Mouse (Mus musculus): ENCODE data around the gene Grip2. TPM values are rescaled to one million over a fixed set of nuclear protein-coding genes. Genes with fewer than 3 reads are reported as not detected.
A peak's percentile ranks its signal among the peaks of the same experiment; 100 is the strongest.

The Grip2 gene
- polyA plus RNA-seq, 1 experiment from 2014 or later: 0.46 TPM

DNA sequence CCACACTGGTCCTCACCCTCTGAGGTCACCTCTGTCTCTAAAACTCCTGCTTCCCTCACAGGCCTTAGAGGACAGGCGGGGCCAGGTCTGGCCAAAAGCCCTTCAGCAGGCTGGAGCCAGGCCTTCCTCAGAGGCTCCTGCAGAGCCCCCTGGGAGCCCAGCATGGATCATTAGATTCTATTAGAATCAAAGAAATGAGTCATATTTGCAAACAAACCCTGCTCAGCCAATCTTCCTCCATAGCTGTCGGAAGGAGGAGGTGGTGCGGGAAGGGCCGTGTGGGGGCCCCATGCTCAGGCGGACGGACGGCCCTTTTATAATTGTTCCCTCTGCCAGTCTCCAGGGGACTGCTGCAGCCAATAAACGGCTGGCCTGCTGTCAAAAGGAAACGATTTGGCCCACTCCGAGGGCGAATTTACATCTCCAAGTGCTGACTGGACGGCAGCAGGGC, 97.3 kb downstream of the Grip2 start:
- H3K4me3 ChIP-seq (ENCODE audit: low read depth, low read length): no peak overlapping the region
- WGBS: 8% methylated on average over 12 of the region's 12 CpGs
- peaks cover 24% of the 10 kb centered on the region for H3K4me1 ChIP-seq (ENCODE audit: control insufficient read depth, insufficient read depth, low read length)
- peaks cover 9% of the 10 kb centered on the region for H3K36me3 ChIP-seq (ENCODE audit: control insufficient read depth, insufficient read depth, low read length)
- no peaks in the 10 kb centered on the region for H3K27me3 ChIP-seq (ENCODE audit: control insufficient read depth, insufficient read depth, low read length)
- peak overlapping the region; percentile 8; the same call in 1 of the 2 replicates for H3K4me2 ChIP-seq
- H3K9me3 ChIP-seq (ENCODE audit: control insufficient read depth, low read length): no peaks in the 10 kb centered on the region
- peak overlapping the region; percentile 54 for H3K9ac ChIP-seq (ENCODE audit: low read length)
- peak overlapping the region; percentile 78 for H3K27ac ChIP-seq (ENCODE audit: low read depth, low read length)
- peak; percentile 78 for ATAC-seq (ENCODE audit: low FRiP score)
- peak; percentile 90 for DNase-seq (ENCODE audit: low spot score, missing footprints)

DNA sequence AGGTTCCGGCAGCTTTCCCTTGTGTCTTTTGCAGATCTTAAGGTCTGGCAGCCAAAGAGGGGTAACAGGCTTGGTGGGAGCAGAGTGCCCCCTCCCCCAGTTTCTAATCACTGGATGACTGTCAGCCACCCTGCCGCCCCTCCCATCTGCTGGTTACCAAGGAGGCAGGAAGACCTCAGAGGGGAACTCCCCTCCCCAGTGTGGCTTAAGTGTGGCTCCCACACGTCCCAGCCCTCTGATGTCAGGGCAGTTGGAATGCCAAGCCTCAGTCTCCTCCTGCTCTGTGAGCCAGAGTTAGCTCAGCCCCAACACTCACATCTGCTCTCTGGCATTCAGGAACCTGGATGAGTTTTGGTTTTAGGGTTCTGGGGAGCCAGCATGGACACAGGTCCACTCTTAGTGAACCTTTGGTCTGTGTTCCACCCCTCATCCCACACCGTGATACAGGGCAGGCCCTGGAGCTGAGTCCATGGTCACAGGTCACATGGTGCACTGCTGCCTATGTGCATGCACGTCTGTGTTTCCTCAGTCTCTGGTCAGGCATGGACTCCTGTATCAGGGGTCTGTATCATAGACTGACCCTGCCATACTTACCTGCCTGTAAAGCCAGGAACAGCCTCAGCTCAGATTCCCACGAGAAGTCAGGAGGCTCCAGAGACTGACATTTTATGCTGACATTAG, 98.0 kb downstream of the Grip2 start:
- no peak overlapping the region for H3K4me3 ChIP-seq (ENCODE audit: low read depth, low read length)
- peaks cover 24% of the 10 kb centered on the region for H3K4me1 ChIP-seq (ENCODE audit: control insufficient read depth, insufficient read depth, low read length)
- H3K27ac ChIP-seq (ENCODE audit: low read depth, low read length): peak overlapping the region; percentile 78
- ATAC-seq (ENCODE audit: low FRiP score): peak; percentile 71
- H3K4me2 ChIP-seq: no peak overlapping the region
- DNase-seq (ENCODE audit: low spot score, missing footprints): no peak
- no peaks in the 10 kb centered on the region for H3K27me3 ChIP-seq (ENCODE audit: control insufficient read depth, insufficient read depth, low read length)
- no peaks in the 10 kb centered on the region for H3K9me3 ChIP-seq (ENCODE audit: control insufficient read depth, low read length)
- peak overlapping the region; percentile 54 for H3K9ac ChIP-seq (ENCODE audit: low read length)
- H3K36me3 ChIP-seq (ENCODE audit: control insufficient read depth, insufficient read depth, low read length): peaks cover 9% of the 10 kb centered on the region
- WGBS: 30% methylated on average over 6 of the region's 6 CpGs

DNA sequence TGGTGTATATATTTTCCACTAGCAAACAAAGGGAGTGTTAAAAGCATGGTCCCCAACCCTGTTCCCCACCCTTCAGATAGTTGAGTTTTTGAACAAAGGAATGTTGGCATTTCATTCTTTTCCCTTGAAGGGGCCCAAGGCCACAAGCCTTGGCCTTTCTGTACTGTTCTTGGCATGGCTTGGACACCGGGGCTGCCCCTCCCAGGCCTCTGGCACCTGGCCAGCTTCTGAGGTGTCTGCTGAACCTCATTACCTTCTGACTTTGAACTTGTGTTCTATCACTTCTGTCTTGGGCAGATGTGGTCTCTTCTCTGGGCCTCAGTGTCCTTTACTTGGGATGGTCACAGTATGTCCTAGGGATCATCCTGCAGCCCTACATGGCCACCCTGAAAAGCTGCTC, 99.7 kb downstream of the Grip2 start:
- H3K9me3 ChIP-seq (ENCODE audit: control insufficient read depth, low read length): no peaks in the 10 kb centered on the region
- no peak overlapping the region for H3K9ac ChIP-seq (ENCODE audit: low read length)
- H3K4me2 ChIP-seq: no peak overlapping the region
- peaks cover 9% of the 10 kb centered on the region for H3K36me3 ChIP-seq (ENCODE audit: control insufficient read depth, insufficient read depth, low read length)
- ATAC-seq (ENCODE audit: low FRiP score): no peak
- no peak overlapping the region for H3K27ac ChIP-seq (ENCODE audit: low read depth, low read length)
- H3K4me1 ChIP-seq (ENCODE audit: control insufficient read depth, insufficient read depth, low read length): peaks cover 24% of the 10 kb centered on the region
- H3K27me3 ChIP-seq (ENCODE audit: control insufficient read depth, insufficient read depth, low read length): no peaks in the 10 kb centered on the region
- no peak overlapping the region for H3K4me3 ChIP-seq (ENCODE audit: low read depth, low read length)
- 100% methylated on average over 1 of the region's 1 CpGs for WGBS
- no peak for DNase-seq (ENCODE audit: low spot score, missing footprints)

DNA sequence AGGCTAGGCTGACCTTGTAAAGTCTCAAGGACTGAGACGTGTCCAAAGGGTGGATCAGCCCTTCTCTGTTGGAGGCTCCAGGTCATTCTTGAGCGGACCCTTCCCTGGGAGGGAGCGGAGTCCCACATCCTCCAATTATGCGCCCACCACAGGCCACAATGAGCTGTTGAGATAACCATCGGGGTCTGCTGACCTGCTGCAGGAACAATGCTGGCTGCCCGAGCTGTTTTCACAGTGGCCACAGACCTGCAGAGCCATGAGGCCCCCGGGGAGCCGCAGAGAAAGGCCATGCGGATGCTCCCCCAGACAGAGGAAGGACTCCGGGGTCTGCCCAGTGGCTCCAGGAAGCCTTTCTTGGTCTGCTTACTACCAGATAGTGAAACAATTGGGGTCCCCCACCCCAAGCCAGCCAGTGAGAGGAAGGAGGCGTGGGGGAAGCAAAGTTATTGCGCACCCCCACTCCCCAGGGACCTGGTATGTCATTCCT, 105.8 kb downstream of the Grip2 start:
- Histone ChIP-seq H3K36me3 (ENCODE audit: control insufficient read depth, insufficient read depth, low read length) (peaks cover 5% of the 10 kb centered on the region), H3K9ac (ENCODE audit: low read length) (peak overlapping the region; percentile 35; the same call in 1 of the 2 replicates), H3K4me1 (ENCODE audit: control insufficient read depth, insufficient read depth, low read length) (peaks cover 39% of the 10 kb centered on the region), H3K9me3 (ENCODE audit: control insufficient read depth, low read length) (no peaks in the 10 kb centered on the region), H3K4me3 (ENCODE audit: low read depth, low read length) (no peak overlapping the region), H3K4me2 (peak overlapping the region; percentile 21; the same call in 1 of the 2 replicates), H3K27ac (ENCODE audit: low read depth, low read length) (peak overlapping the region; percentile 72), H3K27me3 (ENCODE audit: control insufficient read depth, insufficient read depth, low read length) (no peaks in the 10 kb centered on the region)
- 27% methylated on average over 12 of the region's 12 CpGs for WGBS
- no peak for DNase-seq (ENCODE audit: low spot score, missing footprints)
- peak; percentile 43; the same call in 1 of the 2 replicates for ATAC-seq (ENCODE audit: low FRiP score)

DNA sequence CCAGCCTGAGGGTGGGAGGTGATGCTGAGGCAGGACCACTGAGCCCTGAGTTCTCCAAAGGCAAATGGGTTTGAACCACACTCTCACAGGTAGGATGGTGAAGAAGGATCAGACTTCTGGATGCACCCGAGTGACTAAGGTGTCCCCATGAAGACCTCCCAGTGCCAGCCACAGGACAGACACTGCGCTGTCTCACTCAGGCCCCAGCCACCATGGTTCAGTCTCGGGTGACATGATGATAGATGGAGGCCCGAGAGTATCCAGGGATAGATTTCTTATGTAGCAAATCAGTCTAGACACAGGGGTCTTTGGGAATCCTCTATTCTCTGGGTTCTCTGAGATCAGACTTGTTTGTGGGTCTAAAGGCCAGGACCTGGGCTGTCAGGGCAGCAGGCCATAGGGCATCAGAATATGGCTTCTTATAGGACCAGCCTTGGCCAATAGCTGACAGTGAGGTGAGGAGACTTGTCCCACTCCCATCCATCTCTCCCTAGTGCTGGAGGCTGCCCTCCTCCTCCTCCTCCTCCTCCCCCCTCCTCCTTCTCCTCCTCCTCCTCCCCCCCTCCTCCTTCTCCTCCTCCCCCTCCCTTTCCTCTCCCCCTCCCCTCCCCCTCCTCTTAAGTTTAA, 106.3 kb downstream of the Grip2 start:
- Histone ChIP-seq H3K9me3 (ENCODE audit: control insufficient read depth, low read length) (no peaks in the 10 kb centered on the region), H3K4me1 (ENCODE audit: control insufficient read depth, insufficient read depth, low read length) (peaks cover 39% of the 10 kb centered on the region), H3K4me3 (ENCODE audit: low read depth, low read length) (no peak overlapping the region), H3K36me3 (ENCODE audit: control insufficient read depth, insufficient read depth, low read length) (peaks cover under 1% of the 10 kb centered on the region; the same call in 1 of the 2 replicates), H3K27ac (ENCODE audit: low read depth, low read length) (peak overlapping the region; percentile 74), H3K9ac (ENCODE audit: low read length) (peak overlapping the region; percentile 17; the same call in 1 of the 2 replicates), H3K4me2 (peak overlapping the region; percentile 30; the same call in 1 of the 2 replicates), H3K27me3 (ENCODE audit: control insufficient read depth, insufficient read depth, low read length) (no peaks in the 10 kb centered on the region)
- ATAC-seq (ENCODE audit: low FRiP score) (peak; percentile 60), DNase-seq (ENCODE audit: low spot score, missing footprints) (no peak)
- WGBS: 60% methylated on average over 4 of the region's 4 CpGs

DNA sequence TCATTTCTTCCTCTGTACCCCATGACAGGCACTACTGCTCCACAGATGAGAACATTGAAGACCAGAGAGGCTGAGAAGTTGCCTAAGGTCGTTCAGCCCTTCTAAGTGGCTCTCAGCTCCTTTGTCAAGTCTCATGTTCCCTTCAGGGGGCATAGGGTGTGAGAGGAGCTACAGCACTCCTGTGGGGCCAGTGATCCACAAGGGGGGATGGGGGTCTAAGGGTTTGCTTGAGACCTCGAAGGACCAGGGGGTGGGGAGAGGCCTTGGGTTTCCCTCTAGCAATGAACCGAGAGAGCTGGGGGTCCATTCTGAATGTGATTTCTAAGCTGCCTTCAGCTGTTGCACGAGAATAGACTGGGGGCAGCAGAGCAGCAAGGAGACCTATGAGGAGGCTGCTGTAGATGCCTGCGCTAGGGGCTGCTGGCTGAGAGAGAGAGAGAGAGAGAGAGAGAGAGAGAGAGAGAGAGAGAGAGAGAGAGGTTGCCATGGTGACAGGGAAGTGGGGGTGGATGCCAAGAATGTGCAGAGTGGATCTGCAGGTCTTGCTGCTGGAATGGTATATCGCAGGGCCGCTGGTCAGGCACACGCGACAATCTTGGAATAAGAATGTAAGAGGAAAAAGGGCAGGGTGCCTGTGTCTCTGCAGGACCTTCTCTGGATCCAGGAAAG, 107.1 kb downstream of the Grip2 start:
- ATAC-seq (ENCODE audit: low FRiP score) (peak; percentile 70), DNase-seq (ENCODE audit: low spot score, missing footprints) (peak; percentile 93)
- WGBS: 12% methylated on average over 9 of the region's 9 CpGs
- no peak overlapping the region for H3K9ac ChIP-seq (ENCODE audit: low read length)
- H3K4me2 ChIP-seq: peak overlapping the region; percentile 30; the same call in 1 of the 2 replicates
- H3K27me3 ChIP-seq (ENCODE audit: control insufficient read depth, insufficient read depth, low read length): no peaks in the 10 kb centered on the region
- no peaks in the 10 kb centered on the region for H3K9me3 ChIP-seq (ENCODE audit: control insufficient read depth, low read length)
- no peak overlapping the region for H3K4me3 ChIP-seq (ENCODE audit: low read depth, low read length)
- H3K27ac ChIP-seq (ENCODE audit: low read depth, low read length): peak overlapping the region; percentile 74
- H3K4me1 ChIP-seq (ENCODE audit: control insufficient read depth, insufficient read depth, low read length): peaks cover 39% of the 10 kb centered on the region
- H3K36me3 ChIP-seq (ENCODE audit: control insufficient read depth, insufficient read depth, low read length): peaks cover 2% of the 10 kb centered on the region; the same call in 1 of the 2 replicates

DNA sequence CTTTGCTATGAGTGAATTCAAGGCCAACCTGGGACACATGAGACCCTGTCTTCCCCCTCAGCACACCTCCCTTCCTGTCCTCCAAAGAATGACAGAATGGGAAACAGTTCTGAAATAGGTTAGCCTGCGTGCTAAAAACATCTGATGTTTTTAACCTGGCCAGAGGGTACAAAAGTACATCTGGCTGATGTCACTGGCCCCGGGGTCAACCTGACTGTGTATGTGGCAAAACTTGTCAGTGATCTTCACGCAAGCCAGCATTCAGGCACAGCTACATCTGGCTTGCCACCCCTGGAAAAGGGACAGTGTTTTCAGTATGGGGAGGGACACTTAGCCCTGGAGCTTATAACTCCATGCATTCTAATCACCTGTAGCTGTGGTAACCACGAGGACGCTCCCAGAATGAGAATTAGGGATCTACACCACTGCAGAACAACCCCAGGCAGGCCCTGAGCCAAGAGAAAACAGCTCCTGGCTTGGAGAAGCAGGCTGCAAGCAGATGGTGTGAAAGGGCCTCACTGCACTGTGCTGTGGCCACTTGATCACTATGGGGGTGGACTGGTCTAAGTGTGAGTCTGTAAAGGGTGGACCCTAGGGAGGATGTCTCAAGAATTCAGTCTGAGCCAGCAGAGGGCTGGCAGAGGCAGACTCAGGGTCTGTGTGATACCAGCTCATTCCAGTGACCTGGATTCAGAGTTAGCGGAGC, 107.9 kb downstream of the Grip2 start:
- ATAC-seq (ENCODE audit: low FRiP score) (peak; percentile 60), DNase-seq (ENCODE audit: low spot score, missing footprints) (peak; percentile 90)
- Histone ChIP-seq H3K9ac (ENCODE audit: low read length) (0 out of 2 replicates have a peak overlapping the region, but pooled peaks have one; percentile 18), H3K27me3 (ENCODE audit: control insufficient read depth, insufficient read depth, low read length) (no peaks in the 10 kb centered on the region), H3K4me3 (ENCODE audit: low read depth, low read length) (no peak overlapping the region), H3K36me3 (ENCODE audit: control insufficient read depth, insufficient read depth, low read length) (peaks cover 3% of the 10 kb centered on the region; the same call in 1 of the 2 replicates), H3K9me3 (ENCODE audit: control insufficient read depth, low read length) (no peaks in the 10 kb centered on the region), H3K27ac (ENCODE audit: low read depth, low read length) (peak overlapping the region; percentile 74), H3K4me2 (no peak overlapping the region), H3K4me1 (ENCODE audit: control insufficient read depth, insufficient read depth, low read length) (peaks cover 39% of the 10 kb centered on the region)
- 50% methylated on average over 6 of the region's 6 CpGs for WGBS

DNA sequence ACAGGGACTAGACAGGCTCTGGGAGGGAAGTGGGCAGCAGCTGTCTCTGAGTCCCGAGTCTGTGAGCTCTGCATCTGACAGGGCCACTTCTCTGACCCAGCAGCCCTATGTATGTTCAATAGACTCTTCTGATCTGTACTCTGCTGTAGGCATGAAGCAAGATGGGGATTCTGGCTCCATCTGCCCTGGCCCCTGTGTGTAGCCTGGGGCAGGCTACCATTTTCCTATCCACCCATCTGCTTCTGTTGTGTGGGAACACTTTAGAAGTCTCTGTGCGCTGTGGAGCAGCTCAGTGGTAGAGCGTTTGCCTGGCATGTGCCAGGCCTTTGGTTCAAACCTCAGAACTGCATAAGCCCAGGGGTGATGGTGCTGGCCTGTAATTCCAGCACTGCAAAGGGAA, 108.4 kb downstream of the Grip2 start:
- Histone ChIP-seq H3K4me3 (ENCODE audit: low read depth, low read length) (no peak overlapping the region), H3K4me1 (ENCODE audit: control insufficient read depth, insufficient read depth, low read length) (peaks cover 39% of the 10 kb centered on the region)
- WGBS: 70% methylated on average over 3 of the region's 3 CpGs

More for the DNA sequence above, 108.4 kb downstream of the Grip2 start:
- Histone ChIP-seq H3K27me3 (ENCODE audit: control insufficient read depth, insufficient read depth, low read length) (no peaks in the 10 kb centered on the region), H3K9me3 (ENCODE audit: control insufficient read depth, low read length) (no peaks in the 10 kb centered on the region), H3K36me3 (ENCODE audit: control insufficient read depth, insufficient read depth, low read length) (peaks cover 3% of the 10 kb centered on the region; the same call in 1 of the 2 replicates), H3K9ac (ENCODE audit: low read length) (peak overlapping the region; percentile 16; the same call in 1 of the 2 replicates), H3K4me2 (no peak overlapping the region), H3K27ac (ENCODE audit: low read depth, low read length) (peak overlapping the region; percentile 67)
- DNase-seq (ENCODE audit: low spot score, missing footprints): no peak
- no peak for ATAC-seq (ENCODE audit: low FRiP score)

Measured in midbrain, embryonic 11.5 days (tissue).